Comparison of ENCODE assay signal across 8 mouse cellular contexts in genomic region chr6:113076686-113077516, GRCm38 (mm10). TPM values are rescaled to one million over a fixed set of nuclear protein-coding genes. Genes with fewer than 3 reads are reported as not detected.
A peak's percentile ranks its signal among the peaks of the same experiment; 100 is the strongest.
DNase-seq lines count a peak whose midpoint lies in the region; ATAC-seq lines count a peak whose summit lies in the region.

Gene Setd5, plus strand, starts transcription at chr6:113077365.

- peak; percentile 81 for ATAC-seq in erythroblast, adult 5-6 weeks (replicated peaks; ENCODE audit: low FRiP score, poor library complexity, severe bottlenecking)
- ATAC-seq in kidney, embryonic 15.5 days (replicated peaks; ENCODE audit: low FRiP score) = peak; percentile 95
- peak; percentile 75 for ATAC-seq in monocyte, adult 5-6 weeks (replicated peaks; ENCODE audit: insufficient number of reproducible peaks, low FRiP score, low TSS enrichment, poor library complexity, severe bottlenecking)

- WGBS in heart, embryonic 10.5 days = under 1% methylated on average over 73 of the region's 91 CpGs
- under 1% methylated on average over 77 of the region's 91 CpGs for WGBS in kidney, embryonic 15.5 days

- H3K9me3 ChIP-seq in heart, embryonic 10.5 days = no peaks in the 10 kb centered on the region
- H3K9me3 ChIP-seq in kidney, embryonic 15.5 days (replicated peaks) = no peaks in the 10 kb centered on the region

- H3K4me2 ChIP-seq in kidney, embryonic 15.5 days = peak within 1 kb of the TSS; percentile 70

- H3K36me3 ChIP-seq in heart, embryonic 10.5 days = no peaks in the 10 kb centered on the region
- peaks cover 4% of the 10 kb centered on the region for H3K36me3 ChIP-seq in kidney, embryonic 15.5 days

- DNase-seq in B cell, adult 2 months = peak; percentile 99
- DNase-seq in brain, adult 2 months (ENCODE audit: low read depth, low spot score) = peak; percentile 99
- DNase-seq in heart, embryonic 10.5 days (ENCODE audit: low spot score) = peak; percentile 98
- DNase-seq in liver = peak; percentile 97
- peak; percentile 99 to 100 for DNase-seq in spleen, postnatal 4 days (ENCODE audit: low spot score in 2 of 2)

- H3K27me3 ChIP-seq in heart, embryonic 10.5 days (ENCODE audit: insufficient read depth, poor library complexity, severe bottlenecking) = no peaks in the 10 kb centered on the region
- no peaks in the 10 kb centered on the region for H3K27me3 ChIP-seq in kidney, embryonic 15.5 days

- H3K4me1 ChIP-seq in heart, embryonic 10.5 days = peaks cover 25% of the 10 kb centered on the region
- peaks cover 35% of the 10 kb centered on the region for H3K4me1 ChIP-seq in kidney, embryonic 15.5 days

- peak within 1 kb of the TSS; percentile 93 for H3K4me3 ChIP-seq in heart, embryonic 10.5 days
- H3K4me3 ChIP-seq in kidney, embryonic 15.5 days (replicated peaks) = peak within 1 kb of the TSS; percentile 93

- H3K9ac ChIP-seq in kidney, embryonic 15.5 days = peak within 1 kb of the TSS; percentile 99

- H3K27ac ChIP-seq in heart, embryonic 10.5 days = peak within 1 kb of the TSS; percentile 100
- peak within 1 kb of the TSS; percentile 100 for H3K27ac ChIP-seq in kidney, embryonic 15.5 days

RNA-seq across cellular contexts. Expression of gene Setd5, which starts in this region (rescaled TPM):
- total RNA-seq in erythroblast, adult 5-6 weeks (2015; ENCODE audit: low replicate concordance) = 34.4 and 36.6 TPM in 2 replicates
- 29.4 TPM in 2 replicates for total RNA-seq in erythroblast, adult 5-6 weeks (2017; ENCODE audit: low replicate concordance)
- polyA plus RNA-seq in heart, embryonic 10.5 days (2016; fragmentation: Nextera tagmentation; extraction: Ambion mirVana) = 69.8 and 82.2 TPM in 2 replicates
- polyA plus RNA-seq in kidney, embryonic 15.5 days (2015; fragmentation: Nextera tagmentation; extraction: Ambion mirVana) = 75.0 and 75.9 TPM in 2 replicates
- 50.2 to 111 TPM (median 50.6 TPM) in 3 replicates for total RNA-seq in monocyte, adult 5-6 weeks (2017)

Comparison
In these comparisons a context has a peak if more than half of its experiments do, and no peak if none do; other contexts are left out.
1. Peak in every context shown above with its lines: DNase-seq, ATAC-seq, H3K4me3 ChIP-seq and H3K27ac ChIP-seq.